Mouse (Mus musculus): ENCODE measurements around the gene Cdk6. TPM values are rescaled to one million over a fixed set of nuclear protein-coding genes. Genes with fewer than 3 reads are reported as not detected.

The Cdk6 gene
- total and polyA plus RNA-seq, 3 experiments = 79.0 to 318 (median 197) TPM

DNA sequence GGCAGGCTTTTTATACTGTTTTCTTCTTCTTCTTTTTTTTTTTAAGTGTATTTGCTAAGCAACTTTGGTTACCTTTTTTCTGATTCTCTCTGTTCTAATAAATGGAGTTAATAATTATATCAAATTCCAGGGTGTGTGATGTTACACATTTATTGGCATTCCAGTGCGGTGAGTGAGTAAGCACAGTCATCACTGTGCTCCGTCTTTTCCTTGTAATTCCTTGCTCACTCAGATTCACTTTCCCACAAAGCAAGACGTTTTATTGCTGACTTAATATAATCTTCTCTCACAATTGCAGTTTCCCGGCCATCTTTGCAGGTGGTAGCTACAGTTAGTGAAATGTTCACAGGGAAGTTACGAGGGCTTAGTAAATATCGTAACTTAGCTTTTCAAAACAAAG is 19.2 kb upstream of the Cdk6 start:
- Histone ChIP-seq H3K9ac (ENCODE audit: control insufficient read depth, low read depth, low read length, poor library complexity, severe bottlenecking) (no peak overlapping the region), H3K36me3 (ENCODE audit: control insufficient read depth in 1 of 2, insufficient read depth in 2 of 2, low read length in 2 of 2) (no peaks in the 10 kb centered on the region), H3K79me2 (ENCODE audit: control insufficient read depth, insufficient read depth, low read length, poor library complexity) (no peaks in the 10 kb centered on the region), H3K27me3 (ENCODE audit: control insufficient read depth in 1 of 2, insufficient read depth in 2 of 2, low read length in 2 of 2) (no peaks in the 10 kb centered on the region), H3K4me1 (ENCODE audit: control insufficient read depth in 1 of 2, insufficient read depth in 2 of 2, low read length in 2 of 2) (no peaks in the 10 kb centered on the region), H3K27ac (ENCODE audit: control insufficient read depth, low read depth, low read length) (no peak overlapping the region), H3K9me3 (replicated peaks; ENCODE audit: insufficient read depth, low read length) (no peaks in the 10 kb centered on the region), H3K4me3 (ENCODE audit: control insufficient read depth in 1 of 2, insufficient read depth in 1 of 2, low read depth in 2 of 2, low read length in 2 of 2) (no peak overlapping the region)
- no peak for DNase-seq (ENCODE audit: low read depth, low spot score)
- TF ChIP-seq USF1 (IDR thresholded peaks at IDR 0.05; ENCODE audit: low read depth, low read length) (no peak), ZMIZ1 (IDR thresholded peaks at IDR 0.05; ENCODE audit: low read depth, low read length) (no peak), MXI1 (IDR thresholded peaks at IDR 0.05; ENCODE audit: low read depth, low read length) (no peak)

DNA sequence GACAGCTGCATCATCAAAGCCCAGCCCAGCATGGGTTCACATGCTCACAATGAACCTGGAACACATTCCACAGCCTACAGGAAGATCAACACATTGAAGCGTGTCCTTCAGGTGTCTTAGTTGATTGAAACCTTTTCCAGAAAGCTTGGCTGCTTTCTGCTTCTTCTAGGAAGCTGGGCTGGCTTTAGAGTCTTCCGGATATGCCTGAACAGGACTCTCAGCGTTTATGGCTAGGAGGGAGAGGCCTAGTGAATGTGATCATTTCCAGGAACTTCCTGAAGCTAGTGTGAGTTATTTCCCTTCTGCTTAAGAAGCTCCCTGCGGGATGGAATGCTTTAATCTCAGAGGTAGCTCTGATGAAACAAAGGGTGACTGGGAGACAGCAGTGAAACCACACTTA is 17.2 kb upstream of the Cdk6 start:
- H3K4me1 ChIP-seq (ENCODE audit: control insufficient read depth in 1 of 2, insufficient read depth in 2 of 2, low read length in 2 of 2) = no peaks in the 10 kb centered on the region
- H3K79me2 ChIP-seq (ENCODE audit: control insufficient read depth, insufficient read depth, low read length, poor library complexity) = no peaks in the 10 kb centered on the region
- TF ChIP-seq UBTF (IDR thresholded peaks at IDR 0.05; ENCODE audit: borderline replicate concordance, insufficient read depth, low read depth, low read length) (no peak), MXI1 (IDR thresholded peaks at IDR 0.05; ENCODE audit: low read depth, low read length) (no peak), RCOR1 (IDR thresholded peaks at IDR 0.05; ENCODE audit: low read depth, low read length) (no peak), KAT2A (conservative IDR thresholded peaks at IDR 0.05; ENCODE audit: low read depth, low read length) (no peak), JUND (IDR thresholded peaks at IDR 0.05; ENCODE audit: low read depth, low read length) (no peak), USF1 (IDR thresholded peaks at IDR 0.05; ENCODE audit: low read depth, low read length) (no peak), RAD21 (IDR thresholded peaks at IDR 0.05; ENCODE audit: low read depth, low read length) (no peak), E2F4 (IDR thresholded peaks at IDR 0.05; ENCODE audit: borderline replicate concordance, low read depth, low read length) (no peak), MAX (IDR thresholded peaks at IDR 0.05; ENCODE audit: low read length) (no peak), EP300 (IDR thresholded peaks at IDR 0.05; ENCODE audit: low read depth in 1 of 2, low read length in 2 of 2) (no peak), TCF12 (IDR thresholded peaks at IDR 0.05; ENCODE audit: low read depth, low read length) (no peak)
- DNase-seq (ENCODE audit: low read depth, low spot score) = no peak
- no peak overlapping the region for H3K4me3 ChIP-seq (ENCODE audit: control insufficient read depth in 1 of 2, insufficient read depth in 1 of 2, low read depth in 2 of 2, low read length in 2 of 2)
- no peaks in the 10 kb centered on the region for H3K36me3 ChIP-seq (ENCODE audit: control insufficient read depth in 1 of 2, insufficient read depth in 2 of 2, low read length in 2 of 2)
- H3K27ac ChIP-seq (ENCODE audit: control insufficient read depth, low read depth, low read length) = no peak overlapping the region
- no peaks in the 10 kb centered on the region for H3K27me3 ChIP-seq (ENCODE audit: control insufficient read depth in 1 of 2, insufficient read depth in 2 of 2, low read length in 2 of 2)
- no peaks in the 10 kb centered on the region for H3K9me3 ChIP-seq (replicated peaks; ENCODE audit: insufficient read depth, low read length)
- no peak overlapping the region for H3K9ac ChIP-seq (ENCODE audit: control insufficient read depth, low read depth, low read length, poor library complexity, severe bottlenecking)

DNA sequence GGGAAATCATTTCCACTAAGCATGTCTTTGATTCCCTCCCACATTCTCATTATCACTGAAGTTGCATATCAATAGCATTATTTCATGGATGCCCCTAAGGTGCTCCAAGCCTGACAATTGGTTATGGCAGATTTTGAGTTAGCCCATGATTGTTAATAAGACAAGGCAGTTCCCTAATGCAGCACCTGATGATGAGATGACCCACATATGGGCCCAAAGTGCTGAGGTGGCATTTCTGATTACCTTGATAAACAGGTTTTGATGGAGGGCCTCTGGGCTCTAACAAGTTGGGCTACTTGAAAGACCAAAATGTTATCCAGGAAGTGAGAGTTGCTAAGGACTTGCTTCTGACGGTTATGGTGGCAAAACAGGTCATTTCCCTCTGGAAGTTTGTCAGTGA is 11.9 kb upstream of the Cdk6 start:
- no peak overlapping the region for H3K27ac ChIP-seq (ENCODE audit: control insufficient read depth, low read depth, low read length)
- H3K36me3 ChIP-seq (ENCODE audit: control insufficient read depth in 1 of 2, insufficient read depth in 2 of 2, low read length in 2 of 2) = no peaks in the 10 kb centered on the region
- no peaks in the 10 kb centered on the region for H3K4me1 ChIP-seq (ENCODE audit: control insufficient read depth in 1 of 2, insufficient read depth in 2 of 2, low read length in 2 of 2)
- H3K79me2 ChIP-seq (ENCODE audit: control insufficient read depth, insufficient read depth, low read length, poor library complexity) = no peaks in the 10 kb centered on the region
- H3K27me3 ChIP-seq (ENCODE audit: control insufficient read depth in 1 of 2, insufficient read depth in 2 of 2, low read length in 2 of 2) = no peaks in the 10 kb centered on the region
- no peak overlapping the region for H3K9ac ChIP-seq (ENCODE audit: control insufficient read depth, low read depth, low read length, poor library complexity, severe bottlenecking)
- no peak for TF ChIP-seq USF1 (IDR thresholded peaks at IDR 0.05; ENCODE audit: low read depth, low read length)
- TF ChIP-seq KAT2A (conservative IDR thresholded peaks at IDR 0.05; ENCODE audit: low read depth, low read length) = no peak
- no peak for TF ChIP-seq ELF1 (IDR thresholded peaks at IDR 0.05; ENCODE audit: low read depth, low read length)
- TF ChIP-seq MAFK (IDR thresholded peaks at IDR 0.05; ENCODE audit: borderline replicate concordance, low read depth, low read length) = 0 out of 2 replicates have a peak, but pooled peaks have one; percentile 15
- TF ChIP-seq GATA1 (IDR thresholded peaks at IDR 0.05; ENCODE audit: low read depth, low read length) = no peak
- no peak for TF ChIP-seq MYC (IDR thresholded peaks at IDR 0.05; ENCODE audit: low read depth, low read length)
- H3K9me3 ChIP-seq (replicated peaks; ENCODE audit: insufficient read depth, low read length) = no peaks in the 10 kb centered on the region
- no peak overlapping the region for H3K4me3 ChIP-seq (ENCODE audit: control insufficient read depth in 1 of 2, insufficient read depth in 1 of 2, low read depth in 2 of 2, low read length in 2 of 2)
- no peak for DNase-seq (ENCODE audit: low read depth, low spot score)
